Mouse (Mus musculus): ENCODE measurements around the gene Mgst2. TPM values are rescaled to one million over a fixed set of nuclear protein-coding genes. Genes with fewer than 3 reads are reported as not detected.

Gene Mgst2
- polyA plus RNA-seq, 1 experiment = not detected

DNA sequence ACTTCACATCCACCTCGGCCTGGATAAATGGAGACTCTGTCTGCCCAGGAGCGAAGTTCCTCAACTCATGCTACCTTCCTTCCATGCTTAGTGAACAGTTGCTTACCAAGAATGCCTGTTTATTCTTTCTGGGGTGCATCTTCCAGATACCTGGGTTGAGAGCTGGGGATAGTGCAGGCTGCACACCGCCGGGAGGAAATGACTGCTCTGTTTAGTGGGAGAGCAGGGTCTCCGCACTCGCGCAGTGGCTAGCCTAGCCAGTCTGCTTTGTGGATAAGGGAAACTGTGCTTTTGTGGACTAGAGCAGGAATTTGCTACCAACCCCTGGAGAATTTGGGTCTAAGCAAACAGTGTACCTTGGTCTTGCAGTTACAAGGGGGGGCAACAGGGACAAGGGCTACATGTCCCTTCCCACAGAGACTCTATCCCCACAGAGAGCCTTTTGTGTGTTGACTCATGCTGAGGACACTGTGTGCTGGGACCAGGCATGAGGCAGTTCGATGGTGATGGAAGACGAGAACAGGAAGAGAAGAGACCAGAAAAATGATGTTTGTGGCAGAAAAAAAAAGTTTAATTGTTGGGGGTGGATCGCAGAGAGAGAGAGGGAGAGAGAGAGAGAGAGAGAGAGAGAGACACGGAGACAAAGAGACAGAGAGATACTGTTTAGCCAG lies 1.9 kb downstream of the Mgst2 start:
- no peak overlapping the region for H3K27ac ChIP-seq (ENCODE audit: insufficient read depth, low read depth, low read length)
- no peak overlapping the region for H3K4me3 ChIP-seq (ENCODE audit: insufficient read depth, low read depth, low read length)
- TF ChIP-seq POLR2A (IDR thresholded peaks at IDR 0.05; ENCODE audit: insufficient read depth, low read depth, low read length) (no peak), CTCF (IDR thresholded peaks at IDR 0.05; ENCODE audit: insufficient read depth, low read depth, low read length) (no peak)
- peaks cover 3% of the 10 kb centered on the region; the same call in 1 of the 2 replicates for H3K4me1 ChIP-seq (ENCODE audit: control insufficient read depth, insufficient read depth, low read length)
- 84% methylated on average over 11 of the region's 11 CpGs for WGBS

- H3K27ac ChIP-seq (ENCODE audit: insufficient read depth, low read depth, low read length) = no peak overlapping the region
- H3K4me3 ChIP-seq (ENCODE audit: insufficient read depth, low read depth, low read length) = no peak overlapping the region
- TF ChIP-seq POLR2A (IDR thresholded peaks at IDR 0.05; ENCODE audit: insufficient read depth, low read depth, low read length) (no peak), CTCF (IDR thresholded peaks at IDR 0.05; ENCODE audit: insufficient read depth, low read depth, low read length) (no peak)
- H3K4me1 ChIP-seq (ENCODE audit: control insufficient read depth, insufficient read depth, low read length) = peaks cover 3% of the 10 kb centered on the region; the same call in 1 of the 2 replicates
- 72% methylated on average over 6 of the region's 6 CpGs for WGBS
These were observed 2.4 kb downstream of the Mgst2 start for GRCm38 (mm10) chr3:51662557-51662956.

- TF ChIP-seq POLR2A (IDR thresholded peaks at IDR 0.05; ENCODE audit: insufficient read depth, low read depth, low read length) (no peak), CTCF (IDR thresholded peaks at IDR 0.05; ENCODE audit: insufficient read depth, low read depth, low read length) (no peak)
- WGBS = 83% methylated on average over 2 of the region's 2 CpGs
- no peak overlapping the region for H3K27ac ChIP-seq (ENCODE audit: insufficient read depth, low read depth, low read length)
- H3K4me1 ChIP-seq (ENCODE audit: control insufficient read depth, insufficient read depth, low read length) = no peaks in the 10 kb centered on the region
- H3K4me3 ChIP-seq (ENCODE audit: insufficient read depth, low read depth, low read length) = no peak overlapping the region
These were observed 8.4 kb downstream of the Mgst2 start for GRCm38 (mm10) chr3:51668607-51669006.

- H3K4me1 ChIP-seq (ENCODE audit: control insufficient read depth, insufficient read depth, low read length) = no peaks in the 10 kb centered on the region
- H3K27ac ChIP-seq (ENCODE audit: insufficient read depth, low read depth, low read length) = no peak overlapping the region
- no peak for TF ChIP-seq POLR2A (IDR thresholded peaks at IDR 0.05; ENCODE audit: insufficient read depth, low read depth, low read length)
- TF ChIP-seq CTCF (IDR thresholded peaks at IDR 0.05; ENCODE audit: insufficient read depth, low read depth, low read length) = no peak
- WGBS = 92% methylated on average over 5 of the region's 5 CpGs
- H3K4me3 ChIP-seq (ENCODE audit: insufficient read depth, low read depth, low read length) = no peak overlapping the region
These were observed 10.4 kb downstream of the Mgst2 start for GRCm38 (mm10) chr3:51670414-51671070.

GRCm38 (mm10) chr3:51671071-51671469 lies 10.9 kb downstream of the Mgst2 start:
- WGBS = 81% methylated on average over 1 of the region's 1 CpGs
- Histone ChIP-seq H3K4me1 (ENCODE audit: control insufficient read depth, insufficient read depth, low read length) (no peaks in the 10 kb centered on the region), H3K27ac (ENCODE audit: insufficient read depth, low read depth, low read length) (no peak overlapping the region), H3K4me3 (ENCODE audit: insufficient read depth, low read depth, low read length) (no peak overlapping the region)
- TF ChIP-seq POLR2A (IDR thresholded peaks at IDR 0.05; ENCODE audit: insufficient read depth, low read depth, low read length) (no peak), CTCF (IDR thresholded peaks at IDR 0.05; ENCODE audit: insufficient read depth, low read depth, low read length) (no peak)

DNA sequence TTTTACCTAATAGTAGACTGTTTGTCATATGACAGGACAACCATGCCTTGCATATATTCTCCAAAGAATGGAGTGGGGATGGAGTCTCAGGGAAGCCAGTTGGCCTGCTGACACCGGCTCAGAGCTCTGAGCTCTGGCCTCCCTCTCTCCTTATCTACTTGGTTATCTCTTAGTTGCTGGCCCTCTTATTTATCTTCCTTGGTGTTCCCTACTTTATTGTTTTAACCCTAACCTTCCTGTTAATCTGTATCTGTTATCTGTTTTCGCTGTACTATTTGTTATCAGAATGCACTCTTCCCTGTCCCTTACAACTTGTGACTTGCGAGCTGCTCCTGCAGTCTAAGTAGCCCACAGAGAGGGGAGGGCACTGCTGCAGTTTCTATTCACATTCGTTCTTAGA lies 12.5 kb downstream of the Mgst2 start:
- H3K4me3 ChIP-seq (ENCODE audit: insufficient read depth, low read depth, low read length) = no peak overlapping the region
- no peak overlapping the region for H3K27ac ChIP-seq (ENCODE audit: insufficient read depth, low read depth, low read length)
- no peaks in the 10 kb centered on the region for H3K4me1 ChIP-seq (ENCODE audit: control insufficient read depth, insufficient read depth, low read length)
- WGBS = 78% methylated on average over 4 of the region's 4 CpGs
- TF ChIP-seq CTCF (IDR thresholded peaks at IDR 0.05; ENCODE audit: insufficient read depth, low read depth, low read length) = no peak
- no peak for TF ChIP-seq POLR2A (IDR thresholded peaks at IDR 0.05; ENCODE audit: insufficient read depth, low read depth, low read length)

DNA sequence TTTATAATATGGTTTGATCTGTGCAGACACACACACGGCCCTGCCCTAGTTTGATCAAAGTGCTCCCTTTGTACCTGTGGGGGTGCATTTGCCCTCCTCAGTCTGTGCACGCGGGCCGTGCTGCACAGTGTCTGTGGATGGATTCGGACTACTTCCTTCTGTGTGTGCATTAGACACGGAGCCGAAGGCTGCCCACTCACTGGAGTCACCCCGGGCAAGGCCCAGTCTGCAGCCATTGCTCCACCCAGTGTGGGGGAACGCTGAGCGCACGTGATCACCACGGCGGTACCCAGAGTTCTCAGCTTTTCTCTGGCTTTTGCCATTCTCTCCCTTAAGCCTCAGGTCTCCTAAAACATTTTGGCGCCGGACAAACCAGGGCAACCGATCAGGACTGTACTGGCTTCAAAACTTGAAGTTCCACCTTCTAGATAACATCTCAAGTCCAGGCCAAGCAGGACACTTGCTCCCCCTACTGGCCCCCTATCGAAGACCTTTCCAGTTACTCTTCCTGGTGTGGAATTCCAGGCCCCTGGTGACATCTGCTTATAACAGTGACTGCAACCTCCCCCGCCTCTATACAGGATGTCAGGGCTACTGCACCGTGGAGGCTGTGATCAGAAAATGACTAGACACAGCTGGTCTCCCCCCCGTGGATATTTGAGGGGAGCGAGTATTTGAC lies 13.4 kb downstream of the Mgst2 start:
- Histone ChIP-seq H3K27ac (ENCODE audit: insufficient read depth, low read depth, low read length) (no peak overlapping the region), H3K4me1 (ENCODE audit: control insufficient read depth, insufficient read depth, low read length) (no peaks in the 10 kb centered on the region), H3K4me3 (ENCODE audit: insufficient read depth, low read depth, low read length) (no peak overlapping the region)
- WGBS = 80% methylated on average over 21 of the region's 21 CpGs
- no peak for TF ChIP-seq CTCF (IDR thresholded peaks at IDR 0.05; ENCODE audit: insufficient read depth, low read depth, low read length)
- TF ChIP-seq POLR2A (IDR thresholded peaks at IDR 0.05; ENCODE audit: insufficient read depth, low read depth, low read length) = no peak

DNA sequence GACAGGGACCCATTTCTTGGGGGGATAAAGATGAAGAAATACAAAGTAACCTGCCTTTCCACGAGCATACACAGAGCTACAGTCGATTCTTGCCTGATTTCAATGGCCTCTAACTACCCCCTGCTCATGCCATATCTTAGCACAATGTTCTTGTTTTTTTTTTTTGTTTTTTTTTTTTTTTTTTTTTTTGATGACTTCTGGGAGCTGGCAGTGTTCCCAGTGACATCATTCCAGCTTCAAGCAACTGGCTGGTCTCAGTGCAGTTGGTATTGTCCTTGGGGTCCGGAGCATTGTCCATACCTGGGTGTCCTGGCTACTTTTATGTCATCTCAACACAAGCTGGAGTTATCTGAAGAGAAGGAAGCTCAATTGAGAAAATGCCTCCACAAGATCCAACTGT lies 14.8 kb downstream of the Mgst2 start:
- TF ChIP-seq POLR2A (IDR thresholded peaks at IDR 0.05; ENCODE audit: insufficient read depth, low read depth, low read length) (no peak), CTCF (IDR thresholded peaks at IDR 0.05; ENCODE audit: insufficient read depth, low read depth, low read length) (no peak)
- 76% methylated on average over 3 of the region's 3 CpGs for WGBS
- H3K4me1 ChIP-seq (ENCODE audit: control insufficient read depth, insufficient read depth, low read length) = no peaks in the 10 kb centered on the region
- no peak overlapping the region for H3K27ac ChIP-seq (ENCODE audit: insufficient read depth, low read depth, low read length)
- no peak overlapping the region for H3K4me3 ChIP-seq (ENCODE audit: insufficient read depth, low read depth, low read length)

GRCm38 (mm10) chr3:51685539-51685938 lies 25.4 kb downstream of the Mgst2 start:
- no peaks in the 10 kb centered on the region for H3K4me1 ChIP-seq (ENCODE audit: control insufficient read depth, insufficient read depth, low read length)
- no peak overlapping the region for H3K4me3 ChIP-seq (ENCODE audit: insufficient read depth, low read depth, low read length)
- 96% methylated on average over 6 of the region's 6 CpGs for WGBS
- TF ChIP-seq CTCF (IDR thresholded peaks at IDR 0.05; ENCODE audit: insufficient read depth, low read depth, low read length) = no peak
- no peak for TF ChIP-seq POLR2A (IDR thresholded peaks at IDR 0.05; ENCODE audit: insufficient read depth, low read depth, low read length)
- H3K27ac ChIP-seq (ENCODE audit: insufficient read depth, low read depth, low read length) = no peak overlapping the region
